Mouse (Mus musculus) myocyte (in vitro differentiated cells): ENCODE results near the gene Gm11084.

Source experiments
- CEBPB ChIP-seq: IDR thresholded peaks from 2 replicates; pipeline ENCODE4 v1.6.1; 2011; ENCODE audit warnings: mild to moderate bottlenecking, moderate library complexity; ENCODE audit not compliant: poor library complexity, insufficient read depth, severe bottlenecking
- E2F4 ChIP-seq: IDR thresholded peaks from one replicate; pipeline ENCODE4 v1.6.1; 2011; ENCODE audit warnings: mild to moderate bottlenecking, control low read depth, moderate library complexity; ENCODE audit not compliant: insufficient read depth
- MAX ChIP-seq: IDR thresholded peaks from one replicate; pipeline ENCODE4 v1.6.1; 2011; ENCODE audit warnings: low read depth, mild to moderate bottlenecking, control low read depth
- MYOD1 ChIP-seq, 3 experiments: IDR thresholded peaks; one replicate each; pipeline ENCODE4 v1.6.1; 2011; ENCODE audit warnings: control low read depth in 2 of 3, low read depth in 2 of 3, mild to moderate bottlenecking in 2 of 3, moderate library complexity in 1 of 3; ENCODE audit not compliant: insufficient read length in 2 of 3, control insufficient read depth in 1 of 3
- POLR2A ChIP-seq: IDR thresholded peaks from one replicate; pipeline ENCODE4 v1.6.1; 2011; ENCODE audit warnings: low read depth, mild to moderate bottlenecking, control low read depth, moderate library complexity; ENCODE audit not compliant: insufficient read length
- SRF ChIP-seq: IDR thresholded peaks from one replicate; pipeline ENCODE4 v1.6.1; 2011; ENCODE audit warnings: low read depth; ENCODE audit not compliant: control insufficient read depth, insufficient read length
- TCF12 ChIP-seq: IDR thresholded peaks from one replicate; pipeline ENCODE4 v1.6.1; 2011; ENCODE audit warnings: mild to moderate bottlenecking, control low read depth; ENCODE audit not compliant: poor library complexity, insufficient read depth, severe bottlenecking
- TCF3 ChIP-seq: IDR thresholded peaks from one replicate; pipeline ENCODE4 v1.6.1; 2011; ENCODE audit warnings: low read depth, control low read depth; ENCODE audit not compliant: insufficient read length

- TF ChIP-seq TCF12 (no peak), POLR2A (no peak), TCF3 (no peak), MYOD1 (IDR thresholded peaks at IDR 0.05; ENCODE audit: control insufficient read depth in 1 of 3, insufficient read length in 2 of 3, low read depth in 2 of 3) (no peak), E2F4 (no peak), MAX (no peak), SRF (no peak), CEBPB (no peak)
These were observed 21.1 kb downstream of the Gm11084 start for GRCm38 (mm10) chr2:72965450-72965849.
